Mouse (Mus musculus): ENCODE results near the gene Olfr341.

Gene Olfr341

GRCm38 (mm10) chr2:36482368-36482767 lies at the start of gene Olfr341:
Gene Olfr341 (minus strand): TSS chr2:36482468.
- DNase-seq (ENCODE audit: low spot score), result no peak

GRCm38 (mm10) chr2:36524698-36525097 lies 42.4 kb upstream of the Olfr341 start, which contains the start of gene Olfr342:
Gene Olfr342 (plus strand): TSS chr2:36524998.
- no peak for DNase-seq (ENCODE audit: low spot score)

DNA sequence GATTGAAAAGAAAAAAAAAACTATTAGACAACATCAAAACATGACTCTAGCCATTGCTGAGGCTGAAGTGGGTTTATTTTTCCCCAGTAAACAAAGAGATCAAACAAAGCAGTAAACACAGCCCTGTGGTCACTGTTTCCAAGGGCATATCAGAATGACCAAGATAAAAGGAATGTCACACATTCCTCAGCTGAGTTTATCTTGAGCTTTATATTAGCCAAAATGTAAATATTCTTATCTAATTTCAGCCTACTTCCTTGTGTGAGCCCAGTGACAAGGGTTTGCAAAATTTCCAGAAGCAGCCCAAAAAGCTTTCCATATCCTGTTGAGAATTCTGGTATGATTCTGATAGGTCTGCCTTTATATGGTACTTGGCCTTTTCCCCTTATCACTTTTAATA lies 8.6 kb downstream of the Olfr341 start:
- no peak for DNase-seq (ENCODE audit: low spot score)

DNA sequence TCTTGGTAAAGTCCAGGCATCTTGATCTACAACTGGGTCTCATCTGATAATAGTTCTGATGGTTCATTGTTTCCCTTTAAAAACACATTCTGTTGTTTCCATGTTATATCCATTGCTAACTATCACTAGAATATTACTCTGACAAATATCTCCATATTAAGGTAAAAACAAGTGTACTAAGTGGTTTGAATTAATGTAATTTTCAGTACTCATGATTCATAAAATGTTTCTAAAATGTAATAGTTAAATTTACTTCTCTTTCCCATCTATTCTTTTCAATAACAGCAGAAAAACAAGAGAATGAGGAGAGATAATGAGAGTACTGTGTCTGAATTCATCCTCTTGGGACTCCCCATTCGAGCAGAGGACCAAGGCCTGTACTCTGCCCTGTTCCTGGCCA lies 30.0 kb downstream of the Olfr341 start, which contains the start of gene Olfr340:
Gene Olfr340, plus strand, starts transcription at position 301 of the 400 bp plus-strand sequence.
- no peak for DNase-seq (ENCODE audit: low spot score)

Measured in testis, postnatal 10 days (tissue).